Mouse (Mus musculus): ENCODE measurements around the gene Slc44a3. TPM values are rescaled to one million over a fixed set of nuclear protein-coding genes. Genes with fewer than 3 reads are reported as not detected.

Slc44a3 gene
- polyA plus RNA-seq, 1 experiment from 2014 or later = 1.5 TPM

- Histone ChIP-seq H3K27ac (replicated peaks in 1 of 2; ENCODE audit: control insufficient read depth in 1 of 2, insufficient read depth in 1 of 2, low read depth in 2 of 2, low read length in 2 of 2) (no peak overlapping the region), H3K4me2 (ENCODE audit: low read length) (no peak overlapping the region), H3K4me3 (ENCODE audit: control insufficient read depth in 1 of 2, insufficient read depth in 1 of 2, low read depth in 1 of 2, low read length in 2 of 2) (no peak overlapping the region), H3K9ac (ENCODE audit: low read length) (no peak overlapping the region), H3K27me3 (ENCODE audit: control insufficient read depth, insufficient read depth, low read length) (no peaks in the 10 kb centered on the region), H3K9me3 (ENCODE audit: control insufficient read depth, low read length) (0 out of 2 replicates have a peak, but pooled peaks cover 3% of the 10 kb centered on the region), H3K36me3 (ENCODE audit: control insufficient read depth, insufficient read depth, low read length) (no peaks in the 10 kb centered on the region), H3K4me1 (ENCODE audit: control insufficient read depth in 2 of 2, insufficient read depth in 2 of 2, low read length in 2 of 2) (peaks cover 4 to 5% of the 10 kb centered on the region in 2 experiments; a peak in 3 of 4 replicates)
- ATAC-seq (ENCODE audit: insufficient number of reproducible peaks, insufficient read depth, low FRiP score, low read depth) = no peak
- 93% methylated on average over 3 of the region's 3 CpGs for WGBS
These were observed 11.1 kb downstream of the Slc44a3 start for GRCm38 (mm10) chr3:121521123-121521522.

- H3K27ac ChIP-seq (replicated peaks in 1 of 2; ENCODE audit: control insufficient read depth in 1 of 2, insufficient read depth in 1 of 2, low read depth in 2 of 2, low read length in 2 of 2) = no peak overlapping the region
- no peak overlapping the region for H3K4me3 ChIP-seq (ENCODE audit: control insufficient read depth in 1 of 2, insufficient read depth in 1 of 2, low read depth in 1 of 2, low read length in 2 of 2)
- H3K27me3 ChIP-seq (ENCODE audit: control insufficient read depth, insufficient read depth, low read length) = no peaks in the 10 kb centered on the region
- no peak overlapping the region for H3K4me2 ChIP-seq (ENCODE audit: low read length)
- no peak overlapping the region for H3K9ac ChIP-seq (ENCODE audit: low read length)
- no peak for ATAC-seq (ENCODE audit: insufficient number of reproducible peaks, insufficient read depth, low FRiP score, low read depth)
- 93% methylated on average over 8 of the region's 8 CpGs for WGBS
- no peaks in the 10 kb centered on the region for H3K36me3 ChIP-seq (ENCODE audit: control insufficient read depth, insufficient read depth, low read length)
- H3K4me1 ChIP-seq (ENCODE audit: control insufficient read depth in 2 of 2, insufficient read depth in 2 of 2, low read length in 2 of 2) = no peaks in the 10 kb centered on the region; a peak in 1 of 4 replicates
- H3K9me3 ChIP-seq (ENCODE audit: control insufficient read depth, low read length) = 0 out of 2 replicates have a peak, but pooled peaks cover 3% of the 10 kb centered on the region
These were observed 15.2 kb downstream of the Slc44a3 start for GRCm38 (mm10) chr3:121517030-121517429.

- no peaks in the 10 kb centered on the region for H3K27me3 ChIP-seq (ENCODE audit: control insufficient read depth, insufficient read depth, low read length)
- no peaks in the 10 kb centered on the region for H3K36me3 ChIP-seq (ENCODE audit: control insufficient read depth, insufficient read depth, low read length)
- H3K4me1 ChIP-seq (ENCODE audit: control insufficient read depth in 2 of 2, insufficient read depth in 2 of 2, low read length in 2 of 2) = peaks cover 5 to 6% of the 10 kb centered on the region in 2 experiments
- peak; percentile 78 for ATAC-seq (ENCODE audit: insufficient number of reproducible peaks, insufficient read depth, low FRiP score, low read depth)
- H3K27ac ChIP-seq (replicated peaks in 1 of 2; ENCODE audit: control insufficient read depth in 1 of 2, insufficient read depth in 1 of 2, low read depth in 2 of 2, low read length in 2 of 2) = peak overlapping the region; percentile 43 to 74; a peak in 3 of 4 replicates
- H3K9me3 ChIP-seq (ENCODE audit: control insufficient read depth, low read length) = no peaks in the 10 kb centered on the region
- H3K4me3 ChIP-seq (ENCODE audit: control insufficient read depth in 1 of 2, insufficient read depth in 1 of 2, low read depth in 1 of 2, low read length in 2 of 2) = no peak overlapping the region
- no peak overlapping the region for H3K9ac ChIP-seq (ENCODE audit: low read length)
- 25% methylated on average over 5 of the region's 5 CpGs for WGBS
- H3K4me2 ChIP-seq (ENCODE audit: low read length) = peak overlapping the region; percentile 43
These were observed 23.1 kb downstream of the Slc44a3 start for GRCm38 (mm10) chr3:121509141-121509540.

GRCm38 (mm10) chr3:121507678-121508077 is 24.5 kb downstream of the Slc44a3 start:
- Histone ChIP-seq H3K9ac (ENCODE audit: low read length) (no peak overlapping the region), H3K27me3 (ENCODE audit: control insufficient read depth, insufficient read depth, low read length) (no peaks in the 10 kb centered on the region), H3K4me3 (ENCODE audit: control insufficient read depth in 1 of 2, insufficient read depth in 1 of 2, low read depth in 1 of 2, low read length in 2 of 2) (no peak overlapping the region), H3K36me3 (ENCODE audit: control insufficient read depth, insufficient read depth, low read length) (no peaks in the 10 kb centered on the region), H3K4me2 (ENCODE audit: low read length) (no peak overlapping the region), H3K4me1 (ENCODE audit: control insufficient read depth in 2 of 2, insufficient read depth in 2 of 2, low read length in 2 of 2) (peaks cover 5 to 6% of the 10 kb centered on the region in 2 experiments), H3K27ac (replicated peaks in 1 of 2; ENCODE audit: control insufficient read depth in 1 of 2, insufficient read depth in 1 of 2, low read depth in 2 of 2, low read length in 2 of 2) (no peak overlapping the region), H3K9me3 (ENCODE audit: control insufficient read depth, low read length) (no peaks in the 10 kb centered on the region)
- no peak for ATAC-seq (ENCODE audit: insufficient number of reproducible peaks, insufficient read depth, low FRiP score, low read depth)
- WGBS = 90% methylated on average over 14 of the region's 14 CpGs

GRCm38 (mm10) chr3:121506756-121507155 is 25.4 kb downstream of the Slc44a3 start:
- Histone ChIP-seq H3K9ac (ENCODE audit: low read length) (no peak overlapping the region), H3K27ac (replicated peaks in 1 of 2; ENCODE audit: control insufficient read depth in 1 of 2, insufficient read depth in 1 of 2, low read depth in 2 of 2, low read length in 2 of 2) (no peak overlapping the region), H3K4me1 (ENCODE audit: control insufficient read depth in 2 of 2, insufficient read depth in 2 of 2, low read length in 2 of 2) (peaks cover 5 to 6% of the 10 kb centered on the region in 2 experiments), H3K4me2 (ENCODE audit: low read length) (no peak overlapping the region), H3K9me3 (ENCODE audit: control insufficient read depth, low read length) (no peaks in the 10 kb centered on the region), H3K36me3 (ENCODE audit: control insufficient read depth, insufficient read depth, low read length) (no peaks in the 10 kb centered on the region), H3K27me3 (ENCODE audit: control insufficient read depth, insufficient read depth, low read length) (no peaks in the 10 kb centered on the region), H3K4me3 (ENCODE audit: control insufficient read depth in 1 of 2, insufficient read depth in 1 of 2, low read depth in 1 of 2, low read length in 2 of 2) (no peak overlapping the region)
- ATAC-seq (ENCODE audit: insufficient number of reproducible peaks, insufficient read depth, low FRiP score, low read depth) = no peak
- 81% methylated on average over 7 of the region's 7 CpGs for WGBS

GRCm38 (mm10) chr3:121506175-121506574 is 26.0 kb downstream of the Slc44a3 start:
- no peaks in the 10 kb centered on the region for H3K9me3 ChIP-seq (ENCODE audit: control insufficient read depth, low read length)
- WGBS = 82% methylated on average over 8 of the region's 8 CpGs
- no peak overlapping the region for H3K9ac ChIP-seq (ENCODE audit: low read length)
- H3K4me2 ChIP-seq (ENCODE audit: low read length) = no peak overlapping the region
- no peak for ATAC-seq (ENCODE audit: insufficient number of reproducible peaks, insufficient read depth, low FRiP score, low read depth)
- H3K4me1 ChIP-seq (ENCODE audit: control insufficient read depth in 2 of 2, insufficient read depth in 2 of 2, low read length in 2 of 2) = peaks cover 5 to 6% of the 10 kb centered on the region in 2 experiments
- no peak overlapping the region for H3K27ac ChIP-seq (replicated peaks in 1 of 2; ENCODE audit: control insufficient read depth in 1 of 2, insufficient read depth in 1 of 2, low read depth in 2 of 2, low read length in 2 of 2)
- no peaks in the 10 kb centered on the region for H3K27me3 ChIP-seq (ENCODE audit: control insufficient read depth, insufficient read depth, low read length)
- no peaks in the 10 kb centered on the region for H3K36me3 ChIP-seq (ENCODE audit: control insufficient read depth, insufficient read depth, low read length)
- H3K4me3 ChIP-seq (ENCODE audit: control insufficient read depth in 1 of 2, insufficient read depth in 1 of 2, low read depth in 1 of 2, low read length in 2 of 2) = no peak overlapping the region

GRCm38 (mm10) chr3:121504927-121505487 is 27.2 kb downstream of the Slc44a3 start:
- Histone ChIP-seq H3K4me1 (ENCODE audit: control insufficient read depth in 2 of 2, insufficient read depth in 2 of 2, low read length in 2 of 2) (peaks cover 7 to 13% of the 10 kb centered on the region in 2 experiments), H3K4me3 (ENCODE audit: control insufficient read depth in 1 of 2, insufficient read depth in 1 of 2, low read depth in 1 of 2, low read length in 2 of 2) (no peak overlapping the region), H3K36me3 (ENCODE audit: control insufficient read depth, insufficient read depth, low read length) (no peaks in the 10 kb centered on the region), H3K9me3 (ENCODE audit: control insufficient read depth, low read length) (no peaks in the 10 kb centered on the region), H3K4me2 (ENCODE audit: low read length) (no peak overlapping the region), H3K9ac (ENCODE audit: low read length) (no peak overlapping the region), H3K27me3 (ENCODE audit: control insufficient read depth, insufficient read depth, low read length) (no peaks in the 10 kb centered on the region), H3K27ac (replicated peaks in 1 of 2; ENCODE audit: control insufficient read depth in 1 of 2, insufficient read depth in 1 of 2, low read depth in 2 of 2, low read length in 2 of 2) (no peak overlapping the region)
- no peak for ATAC-seq (ENCODE audit: insufficient number of reproducible peaks, insufficient read depth, low FRiP score, low read depth)
- WGBS = 61% methylated on average over 8 of the region's 8 CpGs

GRCm38 (mm10) chr3:121500734-121501133 is 31.5 kb downstream of the Slc44a3 start:
- ATAC-seq (ENCODE audit: insufficient number of reproducible peaks, insufficient read depth, low FRiP score, low read depth) = no peak; the same call in 1 of the 2 replicates
- Histone ChIP-seq H3K9ac (ENCODE audit: low read length) (no peak overlapping the region), H3K4me3 (ENCODE audit: control insufficient read depth in 1 of 2, insufficient read depth in 1 of 2, low read depth in 1 of 2, low read length in 2 of 2) (no peak overlapping the region), H3K9me3 (ENCODE audit: control insufficient read depth, low read length) (no peaks in the 10 kb centered on the region), H3K36me3 (ENCODE audit: control insufficient read depth, insufficient read depth, low read length) (no peaks in the 10 kb centered on the region), H3K4me2 (ENCODE audit: low read length) (peak overlapping the region; percentile 29), H3K27ac (replicated peaks in 1 of 2; ENCODE audit: control insufficient read depth in 1 of 2, insufficient read depth in 1 of 2, low read depth in 2 of 2, low read length in 2 of 2) (no peak overlapping the region), H3K4me1 (ENCODE audit: control insufficient read depth in 2 of 2, insufficient read depth in 2 of 2, low read length in 2 of 2) (peaks cover 2 to 7% of the 10 kb centered on the region in 2 experiments; a peak in 3 of 4 replicates), H3K27me3 (ENCODE audit: control insufficient read depth, insufficient read depth, low read length) (no peaks in the 10 kb centered on the region)
- WGBS = 12% methylated on average over 5 of the region's 5 CpGs

Data from heart, embryonic 14.5 days (tissue).